Mouse (Mus musculus): ENCODE data around the gene Cysltr2.

GRCm38 (mm10) chr14:73015386-73015785 lies 33.5 kb downstream of the Cysltr2 start:
- TF ChIP-seq HCFC1 (IDR thresholded peaks at IDR 0.05; ENCODE audit: borderline replicate concordance, insufficient read depth, low read length), result no peak
- no peak for TF ChIP-seq CHD2 (IDR thresholded peaks at IDR 0.05; ENCODE audit: low read depth, low read length)
- TF ChIP-seq ZC3H11A (IDR thresholded peaks at IDR 0.05; ENCODE audit: borderline replicate concordance, low read depth, low read length), result no peak
- TF ChIP-seq MAFK (IDR thresholded peaks at IDR 0.05; ENCODE audit: insufficient read depth, low read depth, low read length), result no peak
